Mouse (Mus musculus): ENCODE measurements around the gene Coro6. TPM values are rescaled to one million over a fixed set of nuclear protein-coding genes. Genes with fewer than 3 reads are reported as not detected.

Gene Coro6
- polyA plus RNA-seq, 1 experiment from 2014 or later: 0.48 TPM

DNA sequence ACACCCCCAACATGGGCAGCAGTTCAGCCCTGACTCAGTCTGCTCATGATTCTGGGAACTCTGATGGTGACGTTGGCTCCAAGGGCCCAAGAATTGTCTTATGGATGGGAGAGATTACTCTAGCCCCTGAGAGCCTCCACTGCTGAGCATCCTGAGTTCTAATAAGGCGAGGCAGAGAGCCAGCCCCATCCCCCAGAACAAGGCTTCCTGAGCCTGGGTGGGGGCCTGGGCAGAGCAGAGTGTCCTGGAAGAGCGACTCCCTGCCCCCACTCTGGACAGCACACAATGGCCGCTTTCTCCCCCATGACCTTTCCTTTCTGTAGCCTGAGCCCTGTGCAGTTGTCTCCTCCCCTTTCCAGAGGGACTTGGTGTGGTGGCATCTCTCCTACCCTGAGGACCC is 35.6 kb downstream of the Coro6 start:
- Histone ChIP-seq H3K4me1 (peaks cover 66% of the 10 kb centered on the region), H3K9ac (no peak overlapping the region), H3K36me3 (peaks cover 39% of the 10 kb centered on the region), H3K4me3 (replicated peaks) (no peak overlapping the region), H3K9me3 (replicated peaks) (no peaks in the 10 kb centered on the region), H3K27ac (peak overlapping the region; percentile 86), H3K4me2 (peak overlapping the region; percentile 5; the same call in 1 of the 2 replicates), H3K27me3 (no peaks in the 10 kb centered on the region)
- no peak for ATAC-seq (replicated peaks; ENCODE audit: low FRiP score)
- WGBS: 44% methylated on average over 4 of the region's 4 CpGs

DNA sequence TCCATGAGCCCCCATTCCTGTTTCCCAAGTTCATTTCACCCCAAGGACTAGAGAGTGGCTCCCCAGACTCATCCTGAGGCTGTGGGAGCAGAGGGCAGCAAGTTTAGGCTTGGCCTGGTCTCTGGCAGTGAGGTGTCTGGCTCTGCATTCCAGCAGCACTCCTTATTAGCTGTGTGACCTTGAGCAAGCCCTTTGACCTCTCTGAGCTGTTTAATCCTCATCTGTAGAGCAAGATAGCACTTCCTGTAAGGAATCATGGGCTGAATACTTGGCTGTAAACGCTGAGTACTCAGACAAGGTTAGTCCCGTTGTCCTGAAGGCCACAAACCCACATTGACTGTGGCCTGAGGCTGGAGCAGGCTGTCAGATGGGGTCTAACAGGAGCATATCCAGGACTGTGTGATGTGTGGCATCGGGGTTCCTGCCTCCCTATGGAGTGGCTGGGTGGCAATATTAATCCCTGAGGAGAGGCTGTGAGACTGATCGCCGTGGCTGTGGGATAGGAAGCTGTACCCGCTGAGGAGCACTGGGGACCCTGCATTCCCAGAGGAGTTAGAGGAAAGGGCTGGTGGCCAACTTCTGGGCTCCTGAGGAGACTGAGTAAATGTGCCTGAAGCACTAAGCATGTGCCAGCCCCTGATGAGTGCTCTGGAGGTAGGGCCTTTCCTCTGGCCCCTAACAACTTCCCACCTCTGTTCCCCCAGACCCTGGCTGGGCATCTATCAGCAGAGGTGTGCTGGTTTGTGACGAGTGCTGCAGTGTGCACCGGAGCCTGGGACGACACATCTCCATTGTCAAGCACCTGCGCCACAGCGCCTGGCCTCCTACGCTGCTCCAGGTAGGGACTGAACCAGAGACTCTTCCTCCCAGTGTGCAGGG is 36.3 kb downstream of the Coro6 start:
- no peak overlapping the region for H3K9ac ChIP-seq
- no peak overlapping the region for H3K4me3 ChIP-seq (replicated peaks)
- H3K4me2 ChIP-seq: no peak overlapping the region
- peak overlapping the region; percentile 86 for H3K27ac ChIP-seq
- 82% methylated on average over 12 of the region's 12 CpGs for WGBS
- peaks cover 46% of the 10 kb centered on the region for H3K36me3 ChIP-seq
- H3K27me3 ChIP-seq: no peaks in the 10 kb centered on the region
- no peaks in the 10 kb centered on the region for H3K9me3 ChIP-seq (replicated peaks)
- H3K4me1 ChIP-seq: peaks cover 70% of the 10 kb centered on the region
- no peak for ATAC-seq (replicated peaks; ENCODE audit: low FRiP score)

DNA sequence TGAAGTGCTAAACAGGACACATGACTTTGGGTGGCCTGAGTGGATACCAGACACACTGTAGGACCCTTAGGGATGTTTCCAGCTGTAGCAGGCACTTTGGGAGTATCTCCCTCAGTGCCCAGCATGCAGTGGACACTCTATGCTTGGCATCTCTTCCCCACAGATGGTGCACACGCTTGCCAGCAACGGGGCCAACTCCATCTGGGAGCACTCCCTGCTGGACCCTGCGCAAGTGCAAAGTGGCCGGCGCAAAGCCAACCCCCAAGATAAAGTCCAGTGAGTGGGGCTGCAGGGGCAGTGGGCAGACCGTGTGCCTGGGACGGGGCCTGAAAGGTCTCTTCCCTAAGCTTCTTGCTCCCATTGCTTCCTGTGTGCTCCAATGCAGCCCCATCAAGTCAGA is 37.1 kb downstream of the Coro6 start:
- Histone ChIP-seq H3K36me3 (peaks cover 54% of the 10 kb centered on the region), H3K4me2 (no peak overlapping the region), H3K27me3 (no peaks in the 10 kb centered on the region), H3K9me3 (replicated peaks) (no peaks in the 10 kb centered on the region), H3K4me1 (peaks cover 65% of the 10 kb centered on the region), H3K4me3 (replicated peaks) (no peak overlapping the region), H3K27ac (no peak overlapping the region), H3K9ac (no peak overlapping the region)
- WGBS: 89% methylated on average over 7 of the region's 7 CpGs
- no peak for ATAC-seq (replicated peaks; ENCODE audit: low FRiP score)

DNA sequence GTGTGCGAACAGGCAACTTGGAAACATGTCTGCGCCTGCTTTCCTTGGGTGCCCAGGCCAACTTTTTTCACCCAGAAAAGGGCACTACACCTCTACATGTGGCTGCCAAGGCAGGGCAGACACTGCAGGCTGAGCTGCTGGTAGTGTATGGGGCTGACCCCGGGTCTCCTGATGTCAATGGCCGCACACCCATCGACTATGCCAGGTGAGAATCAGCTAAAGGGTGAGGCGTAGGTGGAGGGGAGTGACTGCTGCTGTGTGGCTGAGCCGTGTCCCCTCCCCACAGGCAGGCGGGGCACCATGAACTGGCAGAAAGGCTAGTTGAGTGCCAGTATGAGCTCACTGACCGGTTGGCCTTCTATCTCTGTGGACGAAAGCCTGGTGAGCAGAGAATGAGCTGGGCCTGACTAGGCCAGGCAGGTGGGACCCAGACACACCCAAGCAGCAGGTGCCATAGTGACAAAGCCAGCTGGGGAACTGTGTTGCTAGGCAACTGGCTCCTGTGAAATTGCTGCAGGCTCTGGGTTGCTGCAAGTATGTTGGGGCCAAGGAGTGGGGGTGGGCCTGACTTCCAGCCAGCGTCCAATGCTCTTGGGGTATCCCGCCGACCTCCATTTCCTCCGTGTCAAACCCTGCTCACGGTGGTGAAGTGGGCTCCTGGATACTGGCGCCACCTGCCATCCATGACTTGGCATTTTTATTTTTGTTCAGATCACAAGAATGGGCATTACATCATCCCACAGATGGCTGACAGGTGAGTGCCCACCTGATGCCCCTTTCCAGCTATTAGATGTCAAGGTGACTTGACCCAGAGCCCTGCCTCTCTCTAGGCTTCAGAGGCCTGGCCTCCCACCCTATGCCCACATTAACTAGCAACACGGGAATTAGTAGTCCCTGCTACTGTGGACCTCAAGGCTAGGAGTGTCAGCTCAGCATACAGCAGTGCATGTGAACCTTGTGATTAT is 38.4 kb downstream of the Coro6 start:
- H3K9ac ChIP-seq: no peak overlapping the region
- ATAC-seq (replicated peaks; ENCODE audit: low FRiP score): no peak
- peaks cover 52% of the 10 kb centered on the region for H3K4me1 ChIP-seq
- 80% methylated on average over 17 of the region's 17 CpGs for WGBS
- H3K9me3 ChIP-seq (replicated peaks): no peaks in the 10 kb centered on the region
- peak overlapping the region; percentile 23; the same call in 1 of the 2 replicates for H3K27ac ChIP-seq
- H3K4me2 ChIP-seq: no peak overlapping the region
- H3K36me3 ChIP-seq: peaks cover 67% of the 10 kb centered on the region
- H3K27me3 ChIP-seq: no peaks in the 10 kb centered on the region
- H3K4me3 ChIP-seq (replicated peaks): no peak overlapping the region

GRCm38 (mm10) chr11:77501392-77501791 is 39.2 kb downstream of the Coro6 start:
- 35% methylated on average over 5 of the region's 5 CpGs for WGBS
- Histone ChIP-seq H3K27me3 (no peaks in the 10 kb centered on the region), H3K36me3 (peaks cover 72% of the 10 kb centered on the region), H3K4me1 (peaks cover 44% of the 10 kb centered on the region), H3K9me3 (replicated peaks) (no peaks in the 10 kb centered on the region), H3K4me2 (no peak overlapping the region), H3K9ac (no peak overlapping the region), H3K27ac (0 out of 2 replicates have a peak overlapping the region, but pooled peaks have one; percentile 23), H3K4me3 (replicated peaks) (no peak overlapping the region)
- ATAC-seq (replicated peaks; ENCODE audit: low FRiP score): no peak

DNA sequence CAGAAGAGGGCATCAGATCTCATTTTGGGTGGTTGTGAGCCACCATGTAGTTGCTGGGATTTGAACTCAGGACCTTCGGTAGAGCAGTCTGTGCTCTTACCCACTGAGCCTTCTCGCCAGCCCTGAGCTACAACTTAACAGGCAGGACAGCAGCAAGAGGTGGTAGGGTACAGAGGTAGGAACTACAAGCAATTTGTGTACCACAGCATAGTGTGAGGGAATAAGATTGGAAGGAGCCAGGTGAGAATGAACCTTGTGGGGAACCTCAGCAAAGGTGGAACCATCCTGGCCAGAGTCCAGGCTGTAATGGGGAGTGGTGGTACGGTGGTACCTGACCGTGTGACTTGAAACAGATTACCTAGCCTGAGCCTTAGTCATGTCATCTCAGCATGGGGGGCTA is 39.8 kb downstream of the Coro6 start:
- H3K4me3 ChIP-seq (replicated peaks): no peak overlapping the region
- ATAC-seq (replicated peaks; ENCODE audit: low FRiP score): no peak
- H3K4me2 ChIP-seq: no peak overlapping the region
- H3K27me3 ChIP-seq: no peaks in the 10 kb centered on the region
- no peak overlapping the region for H3K27ac ChIP-seq
- no peaks in the 10 kb centered on the region for H3K9me3 ChIP-seq (replicated peaks)
- no peak overlapping the region for H3K9ac ChIP-seq
- WGBS: 93% methylated on average over 4 of the region's 4 CpGs
- H3K36me3 ChIP-seq: peaks cover 77% of the 10 kb centered on the region
- peaks cover 41% of the 10 kb centered on the region for H3K4me1 ChIP-seq

- WGBS: 76% methylated on average over 6 of the region's 6 CpGs
- no peak for ATAC-seq (replicated peaks; ENCODE audit: low FRiP score)
- no peak overlapping the region for H3K27ac ChIP-seq
- H3K9ac ChIP-seq: no peak overlapping the region
- no peaks in the 10 kb centered on the region for H3K27me3 ChIP-seq
- peaks cover 83% of the 10 kb centered on the region for H3K36me3 ChIP-seq
- H3K9me3 ChIP-seq (replicated peaks): no peaks in the 10 kb centered on the region
- H3K4me1 ChIP-seq: peaks cover 35% of the 10 kb centered on the region
- H3K4me2 ChIP-seq: no peak overlapping the region
- H3K4me3 ChIP-seq (replicated peaks): no peak overlapping the region
These were observed 40.3 kb downstream of the Coro6 start for GRCm38 (mm10) chr11:77502481-77502880.

DNA sequence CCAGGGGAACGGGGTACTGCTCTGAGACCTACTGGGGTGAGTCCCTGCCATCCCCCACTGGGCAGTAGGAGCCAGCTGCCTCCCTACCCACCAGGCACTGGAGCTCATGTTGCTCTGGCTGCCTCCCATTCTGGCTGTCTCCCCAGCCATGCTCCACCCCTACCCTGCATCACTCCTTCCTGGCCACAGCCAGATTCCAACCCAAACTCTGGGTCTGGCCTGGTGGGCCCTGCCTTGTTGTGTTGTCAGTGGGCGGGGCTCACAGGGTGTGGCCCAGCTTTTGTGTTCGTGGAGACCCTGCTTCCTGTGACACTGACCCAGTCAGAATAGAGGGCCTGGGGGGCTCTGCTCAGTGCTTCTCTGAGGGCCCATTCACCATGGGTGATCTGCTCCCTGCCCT is 41.3 kb downstream of the Coro6 start:
- Histone ChIP-seq H3K36me3 (peaks cover 88% of the 10 kb centered on the region), H3K4me1 (peaks cover 30% of the 10 kb centered on the region), H3K27me3 (no peaks in the 10 kb centered on the region), H3K4me3 (replicated peaks) (no peak overlapping the region), H3K9ac (no peak overlapping the region), H3K9me3 (replicated peaks) (no peaks in the 10 kb centered on the region), H3K4me2 (no peak overlapping the region), H3K27ac (no peak overlapping the region)
- ATAC-seq (replicated peaks; ENCODE audit: low FRiP score): no peak
- WGBS: 64% methylated on average over 3 of the region's 3 CpGs

- Histone ChIP-seq H3K27ac (no peak overlapping the region), H3K36me3 (peaks cover 92% of the 10 kb centered on the region), H3K9ac (no peak overlapping the region), H3K9me3 (replicated peaks) (no peaks in the 10 kb centered on the region), H3K4me2 (no peak overlapping the region), H3K27me3 (no peaks in the 10 kb centered on the region), H3K4me1 (peaks cover 34% of the 10 kb centered on the region), H3K4me3 (replicated peaks) (no peak overlapping the region)
- 95% methylated on average over 19 of the region's 19 CpGs for WGBS
- no peak for ATAC-seq (replicated peaks; ENCODE audit: low FRiP score)
These were observed 42.2 kb downstream of the Coro6 start for GRCm38 (mm10) chr11:77504377-77504776.

- no peak for ATAC-seq (replicated peaks; ENCODE audit: low FRiP score)
These were observed 43.2 kb downstream of the Coro6 start for GRCm38 (mm10) chr11:77505291-77505980.

GRCm38 (mm10) chr11:77506273-77506672 is 44.1 kb downstream of the Coro6 start:
- Histone ChIP-seq H3K36me3 (peaks cover 79% of the 10 kb centered on the region), H3K4me2 (no peak overlapping the region), H3K9ac (no peak overlapping the region), H3K4me3 (replicated peaks) (no peak overlapping the region), H3K27ac (no peak overlapping the region), H3K27me3 (no peaks in the 10 kb centered on the region), H3K4me1 (peaks cover 33% of the 10 kb centered on the region), H3K9me3 (replicated peaks) (no peaks in the 10 kb centered on the region)
- no peak for ATAC-seq (replicated peaks; ENCODE audit: low FRiP score)
- 84% methylated on average over 14 of the region's 14 CpGs for WGBS

More at GRCm38 (mm10) chr11:77505291-77505980, 43.2 kb downstream of the Coro6 start:
- WGBS: 86% methylated on average over 22 of the region's 22 CpGs
- H3K9me3 ChIP-seq (replicated peaks): no peaks in the 10 kb centered on the region
- H3K9ac ChIP-seq: no peak overlapping the region
- H3K4me3 ChIP-seq (replicated peaks): no peak overlapping the region
- peaks cover 85% of the 10 kb centered on the region for H3K36me3 ChIP-seq
- peaks cover 40% of the 10 kb centered on the region for H3K4me1 ChIP-seq
- H3K27ac ChIP-seq: no peak overlapping the region
- no peaks in the 10 kb centered on the region for H3K27me3 ChIP-seq
- no peak overlapping the region for H3K4me2 ChIP-seq
